Mouse (Mus musculus): ENCODE measurements at regions not wholly inside any gene's neighbourhood (a gene's known extent, or its start where the extent isn't known, plus 50 kb on each side); places are given as distances from the start of the nearest gene placed in this dataset.

DNA sequence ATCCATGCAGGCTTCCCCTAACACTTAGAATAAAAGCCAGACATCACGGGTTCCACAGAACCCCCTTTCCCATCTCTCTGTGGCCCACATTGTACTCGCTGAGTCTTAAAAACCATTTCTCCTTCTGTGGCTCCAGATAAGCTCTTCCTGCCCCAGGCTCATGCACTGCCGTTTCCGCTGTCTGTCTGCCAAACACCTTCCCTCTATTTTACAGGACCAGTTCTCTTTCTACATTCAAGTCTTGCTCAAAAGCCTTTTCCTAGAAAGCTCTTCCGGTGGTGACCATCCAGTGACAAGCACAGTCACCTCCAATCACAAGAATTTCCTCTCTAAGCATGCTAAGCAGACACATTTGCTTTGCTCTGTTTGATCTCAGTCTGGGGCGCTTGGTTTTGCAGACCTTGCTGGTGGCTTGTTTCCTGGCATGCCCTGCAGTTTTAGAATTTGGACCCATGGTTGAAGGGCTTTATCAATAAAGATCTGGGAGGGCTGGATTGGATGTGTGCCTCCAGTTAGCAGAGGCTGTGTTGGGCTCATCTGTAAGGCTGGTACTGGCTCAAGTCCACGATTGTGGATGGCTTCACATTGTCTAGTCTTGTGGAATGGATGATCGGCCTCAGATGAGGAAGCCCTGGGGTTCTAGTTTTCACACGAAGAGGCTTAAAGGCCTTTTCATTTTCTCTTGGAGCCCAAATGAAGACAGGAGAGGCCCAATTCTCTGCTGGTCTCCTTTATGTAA, 87.8 kb upstream of the Lhx1 start:
- Histone ChIP-seq H3K9me3 (ENCODE audit: control insufficient read depth, low read length) (no peaks in the 10 kb centered on the region), H3K36me3 (ENCODE audit: control insufficient read depth, insufficient read depth, low read length) (no peaks in the 10 kb centered on the region), H3K9ac (ENCODE audit: low read length) (no peak overlapping the region), H3K4me2 (ENCODE audit: low read length) (no peak overlapping the region), H3K27ac (ENCODE audit: low read depth) (no peak overlapping the region), H3K4me1 (replicated peaks; ENCODE audit: control insufficient read depth, insufficient read depth, low read length) (no peaks in the 10 kb centered on the region), H3K4me3 (ENCODE audit: low read depth, low read length) (no peak overlapping the region), H3K27me3 (replicated peaks; ENCODE audit: control insufficient read depth, insufficient read depth, low read length) (no peaks in the 10 kb centered on the region)
- ATAC-seq (replicated peaks; ENCODE audit: low FRiP score, low TSS enrichment, low read depth) (no peak), DNase-seq (ENCODE audit: low spot score) (no peak)
- 75% methylated on average over 9 of the region's 9 CpGs for WGBS

DNA sequence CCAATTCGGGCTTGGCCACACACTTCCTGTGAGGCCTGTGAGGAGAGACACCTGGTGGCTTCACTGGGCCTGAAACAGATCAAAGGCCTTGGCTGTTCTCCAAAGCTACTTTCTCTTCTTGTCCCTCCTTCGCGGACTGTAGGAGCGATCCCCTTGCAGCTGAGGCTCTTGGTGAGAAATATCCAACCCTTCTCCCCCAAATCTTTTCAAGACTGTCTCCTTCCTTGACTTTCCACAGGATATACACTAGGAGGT, 86.2 kb upstream of the Lhx1 start:
- Histone ChIP-seq H3K27ac (ENCODE audit: low read depth) (no peak overlapping the region), H3K4me3 (ENCODE audit: low read depth, low read length) (no peak overlapping the region), H3K9ac (ENCODE audit: low read length) (no peak overlapping the region), H3K4me2 (ENCODE audit: low read length) (no peak overlapping the region), H3K27me3 (replicated peaks; ENCODE audit: control insufficient read depth, insufficient read depth, low read length) (no peaks in the 10 kb centered on the region), H3K9me3 (ENCODE audit: control insufficient read depth, low read length) (no peaks in the 10 kb centered on the region), H3K4me1 (replicated peaks; ENCODE audit: control insufficient read depth, insufficient read depth, low read length) (no peaks in the 10 kb centered on the region), H3K36me3 (ENCODE audit: control insufficient read depth, insufficient read depth, low read length) (no peaks in the 10 kb centered on the region)
- WGBS: 27% methylated on average over 4 of the region's 4 CpGs
- no peak for ATAC-seq (replicated peaks; ENCODE audit: low FRiP score, low TSS enrichment, low read depth)
- no peak for DNase-seq (ENCODE audit: low spot score)

DNA sequence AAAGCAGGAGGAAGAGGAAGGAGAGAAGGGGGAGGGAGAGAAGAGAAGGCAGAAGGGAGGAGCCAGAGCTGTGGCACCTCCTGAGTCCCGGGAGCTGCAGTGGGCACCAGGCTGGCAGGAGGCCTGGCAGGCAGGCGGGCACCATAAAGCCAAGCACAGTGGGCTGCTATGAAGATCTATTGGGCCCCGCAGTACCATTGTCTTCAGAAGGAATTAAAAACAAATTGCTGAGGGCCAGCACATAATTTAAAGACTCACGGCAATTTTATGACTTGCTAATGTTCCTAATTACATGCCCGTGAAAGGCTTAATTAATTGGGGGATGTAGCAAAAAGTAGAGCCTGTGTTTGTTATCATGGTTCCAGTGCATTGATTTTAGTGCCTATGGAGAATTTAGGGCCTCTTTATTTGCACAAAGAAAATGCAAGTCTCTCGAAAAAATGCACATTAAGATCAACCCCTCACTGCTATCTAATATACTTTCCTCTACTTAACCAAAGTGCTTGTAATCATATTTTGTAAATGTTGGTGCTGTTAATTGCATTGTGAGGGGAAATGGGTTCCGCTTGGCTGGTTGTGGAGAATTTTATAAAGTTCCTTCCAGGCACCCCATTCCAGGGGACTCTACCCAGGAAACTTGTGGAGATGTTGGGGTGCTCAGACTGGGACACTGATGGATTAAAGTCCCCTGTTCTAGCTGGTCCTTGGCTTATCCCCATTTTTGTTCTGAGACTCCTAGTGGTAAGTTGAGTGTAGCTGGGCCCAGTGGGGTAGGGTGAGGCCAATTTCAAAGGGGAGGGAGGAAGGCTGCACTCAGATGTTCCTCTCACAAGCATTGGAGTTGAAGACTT, 85.7 kb upstream of the Lhx1 start:
- WGBS: 67% methylated on average over 7 of the region's 7 CpGs
- DNase-seq (ENCODE audit: low spot score): no peak
- H3K36me3 ChIP-seq (ENCODE audit: control insufficient read depth, insufficient read depth, low read length): no peaks in the 10 kb centered on the region
- H3K9me3 ChIP-seq (ENCODE audit: control insufficient read depth, low read length): no peaks in the 10 kb centered on the region
- no peak overlapping the region for H3K4me2 ChIP-seq (ENCODE audit: low read length)
- H3K4me1 ChIP-seq (replicated peaks; ENCODE audit: control insufficient read depth, insufficient read depth, low read length): no peaks in the 10 kb centered on the region
- H3K27me3 ChIP-seq (replicated peaks; ENCODE audit: control insufficient read depth, insufficient read depth, low read length): no peaks in the 10 kb centered on the region
- H3K4me3 ChIP-seq (ENCODE audit: low read depth, low read length): no peak overlapping the region
- ATAC-seq (replicated peaks; ENCODE audit: low FRiP score, low TSS enrichment, low read depth): no peak
- no peak overlapping the region for H3K9ac ChIP-seq (ENCODE audit: low read length)
- H3K27ac ChIP-seq (ENCODE audit: low read depth): no peak overlapping the region

DNA sequence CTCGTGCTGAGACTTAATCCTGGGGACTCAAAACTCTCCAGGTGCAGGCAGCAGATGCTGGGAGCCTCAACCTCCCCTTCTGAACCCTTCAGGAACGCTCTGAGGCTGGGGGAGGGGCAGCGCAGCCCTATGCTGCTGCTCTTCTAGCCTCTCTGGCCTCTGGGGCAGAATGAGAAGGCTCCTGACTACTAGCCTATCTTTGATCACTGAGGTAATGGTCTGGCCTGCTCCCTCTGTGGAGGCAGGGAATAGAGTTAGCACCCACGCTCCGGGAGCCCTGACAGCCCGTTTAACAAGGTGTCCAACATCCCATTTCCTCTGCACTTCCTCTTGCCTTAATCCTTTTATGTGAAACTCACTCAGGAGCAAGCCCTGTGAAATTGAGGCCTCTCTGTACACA, 79.4 kb upstream of the Lhx1 start:
- Histone ChIP-seq H3K9me3 (ENCODE audit: control insufficient read depth, low read length) (no peaks in the 10 kb centered on the region), H3K27me3 (replicated peaks; ENCODE audit: control insufficient read depth, insufficient read depth, low read length) (no peaks in the 10 kb centered on the region), H3K27ac (ENCODE audit: low read depth) (no peak overlapping the region), H3K36me3 (ENCODE audit: control insufficient read depth, insufficient read depth, low read length) (no peaks in the 10 kb centered on the region), H3K9ac (ENCODE audit: low read length) (no peak overlapping the region), H3K4me3 (ENCODE audit: low read depth, low read length) (no peak overlapping the region), H3K4me2 (ENCODE audit: low read length) (no peak overlapping the region), H3K4me1 (replicated peaks; ENCODE audit: control insufficient read depth, insufficient read depth, low read length) (peaks cover 5% of the 10 kb centered on the region; the same call in 1 of the 2 replicates)
- DNase-seq (ENCODE audit: low spot score): no peak
- no peak for ATAC-seq (replicated peaks; ENCODE audit: low FRiP score, low TSS enrichment, low read depth)
- 5% methylated on average over 6 of the region's 6 CpGs for WGBS

DNA sequence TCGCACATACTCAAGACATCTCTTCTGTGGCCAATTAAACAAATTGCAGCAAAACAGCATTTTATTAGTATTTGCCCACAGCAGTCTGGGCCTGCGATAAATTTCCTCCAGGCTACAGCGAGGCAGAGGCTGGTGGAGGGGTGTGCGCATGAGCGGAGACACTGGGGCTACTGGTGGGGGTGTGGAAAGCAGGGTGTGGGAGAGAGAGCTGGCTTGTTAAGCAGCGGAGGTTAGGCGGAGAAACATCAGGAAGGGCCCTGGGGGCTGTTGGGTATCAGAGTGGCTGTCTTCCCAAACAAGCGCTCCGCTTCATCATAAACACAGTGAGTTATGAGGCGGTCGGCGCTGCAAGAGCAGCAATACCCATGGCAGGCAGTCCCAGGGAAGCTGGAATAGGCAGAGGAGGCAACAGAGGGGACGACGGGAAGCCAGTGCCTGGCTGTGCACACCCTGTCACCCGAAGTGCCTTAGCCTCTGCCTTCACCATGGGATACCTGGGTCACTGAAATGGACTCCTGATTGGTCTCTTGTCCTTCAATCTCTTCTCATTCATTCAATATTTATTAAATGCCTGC, 74.0 kb upstream of the Lhx1 start:
- WGBS: 32% methylated on average over 15 of the region's 15 CpGs
- no peak overlapping the region for H3K4me3 ChIP-seq (ENCODE audit: low read depth, low read length)
- no peaks in the 10 kb centered on the region for H3K36me3 ChIP-seq (ENCODE audit: control insufficient read depth, insufficient read depth, low read length)
- 0 out of 2 replicates have a peak, but pooled peaks cover 4% of the 10 kb centered on the region for H3K4me1 ChIP-seq (replicated peaks; ENCODE audit: control insufficient read depth, insufficient read depth, low read length)
- H3K27me3 ChIP-seq (replicated peaks; ENCODE audit: control insufficient read depth, insufficient read depth, low read length): no peaks in the 10 kb centered on the region
- no peak for ATAC-seq (replicated peaks; ENCODE audit: low FRiP score, low TSS enrichment, low read depth)
- no peaks in the 10 kb centered on the region for H3K9me3 ChIP-seq (ENCODE audit: control insufficient read depth, low read length)
- H3K9ac ChIP-seq (ENCODE audit: low read length): no peak overlapping the region
- peak overlapping the region; percentile 25 for H3K4me2 ChIP-seq (ENCODE audit: low read length)
- DNase-seq (ENCODE audit: low spot score): no peak
- no peak overlapping the region for H3K27ac ChIP-seq (ENCODE audit: low read depth)

DNA sequence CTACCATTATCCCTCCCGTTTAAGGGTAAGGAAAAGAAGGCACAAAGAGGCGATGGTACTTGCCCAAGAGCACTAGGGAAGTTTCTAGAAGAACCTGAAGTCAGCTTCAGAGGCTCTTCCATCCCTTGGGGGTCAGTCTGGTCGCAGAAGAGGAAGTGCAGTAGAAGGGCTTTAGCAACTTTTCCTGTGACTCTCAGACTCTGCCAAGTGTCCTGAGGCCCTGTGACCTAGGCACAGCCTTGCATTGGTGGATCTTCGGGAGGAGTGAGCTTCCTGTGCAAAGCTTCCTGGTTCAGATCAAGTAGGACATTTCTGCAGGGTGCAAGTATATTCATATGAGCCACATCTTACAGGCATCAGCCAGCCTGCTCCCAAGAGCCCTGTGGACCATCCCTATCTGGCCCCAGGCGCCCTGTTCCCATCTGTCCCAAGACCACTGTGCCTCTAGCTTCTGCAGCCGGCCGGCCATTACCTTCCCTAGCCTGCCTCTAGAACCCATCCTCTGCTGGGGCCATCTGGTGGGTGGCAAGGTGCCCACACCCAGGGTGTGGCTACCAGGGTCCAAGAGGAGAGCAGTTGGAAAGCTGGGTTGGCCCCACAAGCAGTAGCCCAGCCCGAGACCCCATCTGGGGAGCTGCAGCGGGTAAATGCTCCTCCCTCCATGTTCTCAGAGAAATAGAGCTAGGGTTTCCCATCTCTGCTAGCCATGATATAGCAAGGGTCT, 72.4 kb upstream of the Lhx1 start:
- Histone ChIP-seq H3K4me1 (replicated peaks; ENCODE audit: control insufficient read depth, insufficient read depth, low read length) (0 out of 2 replicates have a peak, but pooled peaks cover 4% of the 10 kb centered on the region), H3K27ac (ENCODE audit: low read depth) (no peak overlapping the region), H3K9me3 (ENCODE audit: control insufficient read depth, low read length) (no peaks in the 10 kb centered on the region), H3K4me3 (ENCODE audit: low read depth, low read length) (no peak overlapping the region), H3K9ac (ENCODE audit: low read length) (no peak overlapping the region), H3K27me3 (replicated peaks; ENCODE audit: control insufficient read depth, insufficient read depth, low read length) (no peaks in the 10 kb centered on the region), H3K36me3 (ENCODE audit: control insufficient read depth, insufficient read depth, low read length) (no peaks in the 10 kb centered on the region), H3K4me2 (ENCODE audit: low read length) (no peak overlapping the region)
- DNase-seq (ENCODE audit: low spot score) (no peak), ATAC-seq (replicated peaks; ENCODE audit: low FRiP score, low TSS enrichment, low read depth) (no peak)
- WGBS: 82% methylated on average over 9 of the region's 9 CpGs

DNA sequence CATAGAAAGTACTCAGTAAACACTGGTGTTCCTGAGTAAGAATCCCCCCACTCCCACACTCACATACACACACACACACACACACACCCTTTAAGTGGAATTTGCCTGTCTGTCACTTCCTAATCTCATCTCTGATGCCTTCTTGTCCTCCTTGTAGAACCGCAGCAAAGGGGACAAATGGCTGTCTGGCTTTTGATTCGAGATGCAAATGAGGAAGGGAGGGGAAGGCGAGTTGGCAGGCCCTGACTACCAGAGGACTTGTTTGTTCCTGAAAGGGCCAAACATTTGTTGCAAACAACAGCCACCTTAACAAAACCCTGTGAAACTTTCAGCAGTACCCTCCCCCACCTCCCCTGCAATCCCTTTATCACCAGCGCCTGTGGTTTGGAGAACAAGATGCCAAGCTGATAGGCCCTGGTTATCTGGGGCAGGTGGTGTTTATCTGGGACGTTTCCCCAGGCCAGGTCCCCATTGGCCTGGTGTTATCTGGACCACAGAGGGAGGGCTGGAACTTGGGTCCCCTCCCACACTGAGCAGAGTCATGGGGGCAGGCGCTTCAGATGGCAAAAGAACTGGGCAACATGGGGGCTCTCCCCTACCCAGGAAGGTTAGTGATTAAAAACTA, 67.5 kb upstream of the Lhx1 start:
- WGBS: 21% methylated on average over 6 of the region's 6 CpGs
- H3K9ac ChIP-seq (ENCODE audit: low read length): no peak overlapping the region
- ATAC-seq (replicated peaks; ENCODE audit: low FRiP score, low TSS enrichment, low read depth) (no peak), DNase-seq (ENCODE audit: low spot score) (no peak)
- H3K27me3 ChIP-seq (replicated peaks; ENCODE audit: control insufficient read depth, insufficient read depth, low read length): no peaks in the 10 kb centered on the region
- no peak overlapping the region for H3K4me3 ChIP-seq (ENCODE audit: low read depth, low read length)
- H3K36me3 ChIP-seq (ENCODE audit: control insufficient read depth, insufficient read depth, low read length): no peaks in the 10 kb centered on the region
- no peaks in the 10 kb centered on the region for H3K9me3 ChIP-seq (ENCODE audit: control insufficient read depth, low read length)
- H3K27ac ChIP-seq (ENCODE audit: low read depth): no peak overlapping the region
- no peaks in the 10 kb centered on the region for H3K4me1 ChIP-seq (replicated peaks; ENCODE audit: control insufficient read depth, insufficient read depth, low read length)
- H3K4me2 ChIP-seq (ENCODE audit: low read length): no peak overlapping the region

DNA sequence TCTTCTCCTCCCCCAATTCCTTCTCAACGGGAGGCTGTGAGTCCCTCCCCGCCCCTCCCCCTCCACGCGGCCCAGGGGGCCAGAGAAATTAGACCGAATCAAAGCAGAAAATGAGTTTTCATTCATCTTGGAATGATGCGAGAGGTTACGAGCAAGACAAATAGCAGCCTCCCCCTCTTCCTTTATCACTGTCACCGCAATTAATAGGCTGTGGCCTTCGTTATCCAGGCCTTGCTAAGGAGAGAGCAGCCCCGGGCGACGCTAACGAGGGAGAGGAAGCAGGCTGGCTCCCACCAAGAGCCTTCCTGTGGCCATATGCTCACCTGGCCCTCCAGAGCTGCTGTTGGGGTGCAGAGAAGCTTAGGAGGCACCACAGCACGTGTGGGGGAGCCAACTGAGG, 61.8 kb upstream of the Lhx1 start:
- no peak overlapping the region for H3K9ac ChIP-seq (ENCODE audit: low read length)
- H3K9me3 ChIP-seq (ENCODE audit: control insufficient read depth, low read length): no peaks in the 10 kb centered on the region
- H3K4me2 ChIP-seq (ENCODE audit: low read length): no peak overlapping the region
- no peaks in the 10 kb centered on the region for H3K4me1 ChIP-seq (replicated peaks; ENCODE audit: control insufficient read depth, insufficient read depth, low read length)
- H3K27ac ChIP-seq (ENCODE audit: low read depth): no peak overlapping the region
- no peak overlapping the region for H3K4me3 ChIP-seq (ENCODE audit: low read depth, low read length)
- no peak for DNase-seq (ENCODE audit: low spot score)
- WGBS: 38% methylated on average over 14 of the region's 14 CpGs
- H3K27me3 ChIP-seq (replicated peaks; ENCODE audit: control insufficient read depth, insufficient read depth, low read length): no peaks in the 10 kb centered on the region
- H3K36me3 ChIP-seq (ENCODE audit: control insufficient read depth, insufficient read depth, low read length): no peaks in the 10 kb centered on the region
- ATAC-seq (replicated peaks; ENCODE audit: low FRiP score, low TSS enrichment, low read depth): no peak

All from intestine, embryonic 14.5 days (tissue).